Mouse (Mus musculus) heart, embryonic 12.5 days (tissue): Measurements from ENCODE around the gene Myocd. TPM values are rescaled to one million over a fixed set of nuclear protein-coding genes. Genes with fewer than 3 reads are reported as not detected.

ENCODE experiments used
- ATAC-seq: fragments of 200-750 bp; cut with Nextera tagmentation; 2 replicates; pipeline ENCODE4 v1.8.0; 2017; ENCODE audit warnings: moderate TSS enrichment, moderate library complexity; ENCODE audit not compliant: insufficient number of reproducible peaks, low FRiP score
- H3K27ac ChIP-seq: fragments of 300-500 bp; sonication (generic); 2 replicates; pipeline ENCODE4 v1.5.1; 2016; ENCODE audit warnings: mild to moderate bottlenecking, moderate library complexity; ENCODE audit not compliant: poor library complexity, severe bottlenecking
- H3K27me3 ChIP-seq: fragments of 300-500 bp; sonication (generic); replicated peaks from 2 replicates; pipeline ENCODE4 v1.6.1; 2016; ENCODE audit warnings: mild to moderate bottlenecking, moderate library complexity
- H3K36me3 ChIP-seq: fragments of 300-500 bp; sonication (generic); 2 replicates; pipeline ENCODE4 v1.6.1; 2016; ENCODE audit warnings: mild to moderate bottlenecking, moderate library complexity
- H3K4me1 ChIP-seq: fragments of 300-500 bp; sonication (generic); replicated peaks from 2 replicates; pipeline ENCODE4 v1.6.1; 2016; ENCODE audit warnings: mild to moderate bottlenecking
- H3K4me2 ChIP-seq: fragments of 300-500 bp; sonication (generic); 2 replicates; pipeline ENCODE4 v1.6.1; 2016; ENCODE audit warnings: mild to moderate bottlenecking, moderate library complexity
- H3K4me3 ChIP-seq: fragments of 300-500 bp; sonication (generic); 2 replicates; pipeline ENCODE4 v1.5.1; 2016; ENCODE audit warnings: mild to moderate bottlenecking
- H3K9ac ChIP-seq: fragments of 300-500 bp; sonication (generic); 2 replicates; pipeline ENCODE4 v1.6.1; 2016; ENCODE audit warnings: mild to moderate bottlenecking, moderate library complexity
- H3K9me3 ChIP-seq: fragments of 300-500 bp; sonication (generic); replicated peaks from 2 replicates; pipeline ENCODE4 v1.6.1; 2016; ENCODE audit warnings: mild to moderate bottlenecking, moderate library complexity
- WGBS: fragments of 180-500 bp; shearing (Covaris S2); methylation state at CpG from one replicate; pipeline ENCODE4 v1.1.7; 2016; 5-methylcytosine and 5-hydroxymethylcytosine counted together
- polyA plus RNA-seq: library from polyadenylated mRNA; unstranded; fragments of >200 nt; fragmentation: Nextera tagmentation; extraction: Ambion mirVana; gene quantifications from 2 replicates; pipeline ENCODE4 v1.2.1, GENCODE M21; 2016

The Myocd gene
- polyA plus RNA-seq, 1 experiment from 2014 or later: 72.7 TPM

DNA sequence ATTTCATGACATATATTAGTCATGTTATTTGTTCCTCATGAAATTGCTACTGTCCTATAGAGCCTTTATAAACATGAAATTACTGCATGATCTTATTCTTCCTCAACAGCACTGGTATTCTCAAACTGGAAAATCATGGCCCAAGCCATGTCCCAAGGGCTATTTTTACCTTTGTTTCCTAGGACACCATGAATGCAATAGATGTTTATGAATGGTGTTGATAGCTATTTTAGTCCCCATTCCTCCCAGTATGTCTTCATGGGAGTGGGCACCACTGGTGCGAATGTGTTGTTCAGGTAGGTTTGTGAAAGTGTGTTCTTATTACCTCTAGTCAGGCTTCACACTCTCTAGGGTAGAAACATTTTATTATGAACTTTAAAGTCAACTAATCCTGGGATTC lies 84.7 kb downstream of the Myocd start:
- Histone ChIP-seq H3K27ac (0 out of 2 replicates have a peak overlapping the region, but pooled peaks have one; percentile 2), H3K9ac (no peak overlapping the region), H3K4me3 (no peak overlapping the region), H3K9me3 (no peaks in the 10 kb centered on the region), H3K4me1 (peaks cover 7% of the 10 kb centered on the region; the same call in 1 of the 2 replicates), H3K27me3 (no peaks in the 10 kb centered on the region), H3K36me3 (peaks cover 84% of the 10 kb centered on the region), H3K4me2 (no peak overlapping the region)
- 49% methylated on average over 1 of the region's 1 CpGs for WGBS
- ATAC-seq: no peak

DNA sequence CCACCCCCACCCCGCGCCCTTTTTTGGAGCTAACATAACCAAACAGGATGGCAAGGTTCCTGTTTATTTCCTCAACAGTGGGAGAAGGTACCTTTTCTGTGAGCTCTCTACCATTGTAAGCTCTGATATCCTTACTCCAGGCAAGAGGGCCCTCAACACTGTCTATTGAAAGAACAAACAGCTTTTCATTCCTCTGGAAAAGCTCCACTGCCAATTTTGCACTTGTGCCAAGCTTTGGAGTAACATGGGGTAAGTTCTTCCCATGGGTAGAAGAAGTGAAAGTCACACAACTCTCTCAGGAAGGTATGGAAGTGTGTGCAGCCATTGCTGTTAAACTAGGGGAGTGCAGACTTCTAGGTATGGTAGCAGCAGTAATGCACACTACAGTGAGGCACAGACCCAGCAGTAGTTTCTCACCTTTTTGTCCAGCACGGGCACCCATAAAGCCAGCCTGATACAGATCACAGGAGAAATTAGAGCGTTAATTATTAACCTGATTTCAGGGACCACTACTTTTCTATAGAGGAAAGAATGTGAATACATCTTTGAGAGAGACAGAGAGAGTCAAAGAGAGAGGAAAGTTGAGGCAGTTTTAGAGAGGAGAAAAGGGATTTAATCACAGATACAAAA lies 99.6 kb downstream of the Myocd start:
- no peaks in the 10 kb centered on the region for H3K9me3 ChIP-seq
- peaks cover 7% of the 10 kb centered on the region for H3K36me3 ChIP-seq
- H3K4me2 ChIP-seq: no peak overlapping the region
- no peaks in the 10 kb centered on the region for H3K27me3 ChIP-seq
- 0 out of 2 replicates have a peak, but pooled peaks cover 4% of the 10 kb centered on the region for H3K4me1 ChIP-seq
- no peak overlapping the region for H3K27ac ChIP-seq
- H3K4me3 ChIP-seq: no peak overlapping the region
- ATAC-seq: no peak
- 85% methylated on average over 4 of the region's 4 CpGs for WGBS
- H3K9ac ChIP-seq: no peak overlapping the region

GRCm38 (mm10) chr11:65162767-65163120 lies 107.0 kb downstream of the Myocd start, which contains the start of gene Arhgap44:
Arhgap44 (minus strand) TSS chr11:65162961.
- Histone ChIP-seq H3K4me1 (peaks cover 25% of the 10 kb centered on the region), H3K9ac (peak within 1 kb of the TSS; percentile 94), H3K9me3 (no peaks in the 10 kb centered on the region), H3K36me3 (no peaks in the 10 kb centered on the region), H3K4me2 (peak within 1 kb of the TSS; percentile 96), H3K27me3 (no peaks in the 10 kb centered on the region), H3K27ac (no peak within 1 kb of the TSS), H3K4me3 (peak within 1 kb of the TSS; percentile 98)
- under 1% methylated on average over 27 of the region's 27 CpGs for WGBS
- peak; percentile 76; the same call in 1 of the 2 replicates for ATAC-seq

DNA sequence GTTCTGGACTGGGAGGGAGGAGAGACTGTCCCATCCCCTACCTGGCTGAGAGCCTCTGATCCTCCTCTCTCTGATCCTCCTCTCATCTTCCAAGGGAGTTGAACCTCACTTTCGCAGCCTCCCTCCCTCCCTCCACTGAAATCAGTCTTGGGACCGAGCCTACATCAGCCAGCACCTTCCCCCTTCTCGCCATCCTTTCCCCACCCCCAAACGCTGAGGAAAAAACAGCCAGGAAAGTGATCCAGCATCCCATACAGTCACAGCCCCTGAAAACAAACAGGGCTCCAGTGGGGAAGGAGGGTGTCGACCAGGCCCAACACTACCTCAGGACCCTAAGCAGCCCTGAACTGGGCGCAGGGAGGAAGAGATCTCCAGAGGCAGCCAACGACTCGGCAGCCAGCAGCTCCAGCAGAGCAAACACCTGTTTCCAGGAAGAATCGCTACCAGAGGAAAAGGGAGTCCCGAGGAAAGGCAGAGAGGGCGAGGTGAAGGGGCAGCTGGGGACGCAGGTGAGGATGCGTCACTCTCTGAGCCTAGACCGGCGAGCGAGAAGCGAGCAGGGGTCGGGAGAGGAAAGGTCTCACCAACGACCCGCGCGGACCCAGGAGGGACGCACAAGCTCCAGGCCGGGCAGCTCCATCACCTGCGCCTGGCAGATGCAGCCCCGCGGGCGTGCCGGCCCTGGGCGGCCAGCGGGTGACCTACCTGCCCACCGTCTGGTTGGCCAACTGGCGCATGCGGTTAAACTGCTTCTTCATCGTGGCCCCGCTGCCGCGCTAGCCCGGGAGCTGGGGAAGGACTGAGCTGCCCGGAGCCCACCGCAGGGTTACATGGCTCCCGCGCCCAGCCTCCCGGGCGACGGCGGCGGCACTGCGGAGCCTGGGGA lies 107.7 kb downstream of the Myocd start:
- H3K36me3 ChIP-seq: no peaks in the 10 kb centered on the region
- peak; percentile 43; the same call in 1 of the 2 replicates for ATAC-seq
- H3K9me3 ChIP-seq: no peaks in the 10 kb centered on the region
- H3K27ac ChIP-seq: no peak overlapping the region
- WGBS: 1% methylated on average over 49 of the region's 49 CpGs
- H3K9ac ChIP-seq: peak overlapping the region; percentile 94
- peak overlapping the region; percentile 96 for H3K4me2 ChIP-seq
- peak overlapping the region; percentile 98 for H3K4me3 ChIP-seq
- peaks cover 30% of the 10 kb centered on the region for H3K4me1 ChIP-seq
- H3K27me3 ChIP-seq: no peaks in the 10 kb centered on the region

GRCm38 (mm10) chr11:65160991-65161880 lies 108.6 kb downstream of the Myocd start:
- Histone ChIP-seq H3K9ac (peak overlapping the region; percentile 94; the same call in 1 of the 2 replicates), H3K36me3 (no peaks in the 10 kb centered on the region), H3K4me2 (peak overlapping the region; percentile 96), H3K4me1 (peaks cover 30% of the 10 kb centered on the region), H3K27ac (no peak overlapping the region), H3K9me3 (no peaks in the 10 kb centered on the region), H3K4me3 (peak overlapping the region; percentile 98), H3K27me3 (no peaks in the 10 kb centered on the region)
- WGBS: 49% methylated on average over 7 of the region's 7 CpGs
- ATAC-seq: no peak

DNA sequence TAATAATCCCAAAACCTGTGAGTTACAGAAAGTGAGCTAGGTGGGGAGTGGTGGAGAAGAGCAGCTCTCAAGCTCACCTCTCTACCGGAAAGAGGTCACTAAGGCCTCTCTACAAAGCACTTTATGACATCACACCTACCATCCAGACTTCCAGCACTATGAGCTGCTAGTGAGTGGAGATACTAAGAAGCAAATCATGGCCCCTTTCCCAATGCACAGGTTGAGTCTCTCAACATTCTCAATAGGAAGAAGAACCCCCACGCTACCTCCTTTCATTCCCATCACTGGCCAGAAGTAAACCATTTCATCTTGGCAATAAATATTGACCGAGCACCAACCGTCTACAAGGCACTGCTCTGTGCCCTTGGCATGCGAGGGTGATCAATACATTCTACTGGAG lies 110.0 kb downstream of the Myocd start, which contains the start of gene 1700086D15Rik:
Gene 1700086D15Rik (minus strand): TSS at position 101 of the 400 bp plus-strand sequence.
- Histone ChIP-seq H3K4me2 (no peak within 1 kb of the TSS), H3K27ac (no peak within 1 kb of the TSS), H3K4me3 (no peak within 1 kb of the TSS), H3K9ac (no peak within 1 kb of the TSS), H3K9me3 (no peaks in the 10 kb centered on the region), H3K36me3 (no peaks in the 10 kb centered on the region), H3K27me3 (no peaks in the 10 kb centered on the region), H3K4me1 (peaks cover 30% of the 10 kb centered on the region)
- ATAC-seq: no peak
- WGBS: 87% methylated on average over 5 of the region's 5 CpGs

- Histone ChIP-seq H3K4me3 (no peak overlapping the region), H3K27ac (no peak overlapping the region), H3K9me3 (no peaks in the 10 kb centered on the region), H3K27me3 (no peaks in the 10 kb centered on the region), H3K4me1 (peaks cover 35% of the 10 kb centered on the region), H3K4me2 (no peak overlapping the region), H3K36me3 (no peaks in the 10 kb centered on the region), H3K9ac (no peak overlapping the region)
- no peak for ATAC-seq
- 91% methylated on average over 5 of the region's 5 CpGs for WGBS
Measured at GRCm38 (mm10) chr11:65158658-65158990, 111.2 kb downstream of the Myocd start.

- H3K4me1 ChIP-seq: peaks cover 37% of the 10 kb centered on the region
Measured at GRCm38 (mm10) chr11:65157966-65158657, 111.7 kb downstream of the Myocd start.

DNA sequence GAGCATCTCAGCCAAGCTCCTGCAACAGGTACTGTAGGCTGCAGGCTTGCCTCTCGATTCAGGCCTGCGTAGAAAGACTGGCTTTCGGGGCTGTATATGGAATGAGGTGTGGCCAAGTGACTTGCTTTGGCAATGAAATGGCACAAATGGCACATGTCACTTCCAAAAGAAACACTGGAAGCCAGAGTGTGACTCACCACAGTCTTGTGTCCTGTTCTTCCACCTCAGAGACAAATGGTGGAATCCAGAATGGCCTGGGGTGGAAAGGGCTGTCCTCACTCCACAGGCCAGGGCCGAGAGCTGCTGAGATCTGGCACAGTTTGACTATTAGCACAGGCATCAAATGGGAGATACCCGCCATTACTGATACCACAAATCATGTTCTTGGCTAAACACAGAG lies 116.8 kb downstream of the Myocd start:
- Histone ChIP-seq H3K4me3 (no peak overlapping the region), H3K27ac (no peak overlapping the region), H3K36me3 (no peaks in the 10 kb centered on the region), H3K4me1 (peaks cover 35% of the 10 kb centered on the region), H3K27me3 (no peaks in the 10 kb centered on the region), H3K4me2 (no peak overlapping the region), H3K9me3 (no peaks in the 10 kb centered on the region), H3K9ac (no peak overlapping the region)
- ATAC-seq: no peak
- 81% methylated on average over 5 of the region's 5 CpGs for WGBS

More at GRCm38 (mm10) chr11:65157966-65158657, 111.7 kb downstream of the Myocd start:
- Histone ChIP-seq H3K36me3 (no peaks in the 10 kb centered on the region), H3K4me2 (no peak overlapping the region), H3K9ac (no peak overlapping the region), H3K27me3 (no peaks in the 10 kb centered on the region), H3K4me3 (no peak overlapping the region), H3K9me3 (no peaks in the 10 kb centered on the region), H3K27ac (no peak overlapping the region)
- ATAC-seq: no peak
- 87% methylated on average over 20 of the region's 20 CpGs for WGBS

DNA sequence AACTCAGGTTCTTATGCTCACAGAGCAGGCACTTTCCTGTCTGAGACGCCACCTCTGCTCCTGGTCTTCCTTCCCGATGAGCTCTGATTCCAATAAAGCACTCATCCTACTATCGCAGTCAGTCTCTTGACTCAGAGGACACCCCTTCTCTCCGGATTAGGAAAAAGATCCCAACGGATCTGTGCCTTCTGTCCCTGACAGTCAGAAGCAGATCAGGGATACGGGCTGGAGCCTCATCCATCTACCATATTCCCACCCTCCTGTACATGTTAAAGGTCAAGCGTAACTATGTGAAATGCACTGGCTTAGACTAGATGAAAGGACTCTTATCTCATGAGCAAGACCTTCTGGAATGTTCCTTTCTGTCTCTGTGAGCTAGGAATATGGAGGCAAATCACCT lies 121.3 kb downstream of the Myocd start:
- Histone ChIP-seq H3K27ac (no peak overlapping the region), H3K36me3 (no peaks in the 10 kb centered on the region), H3K27me3 (no peaks in the 10 kb centered on the region), H3K4me1 (peaks cover 55% of the 10 kb centered on the region), H3K9me3 (no peaks in the 10 kb centered on the region), H3K4me3 (no peak overlapping the region), H3K9ac (no peak overlapping the region), H3K4me2 (no peak overlapping the region)
- 52% methylated on average over 7 of the region's 7 CpGs for WGBS
- ATAC-seq: no peak
